Mouse (Mus musculus): ENCODE measurements around the gene Serpina3n. TPM values are rescaled to one million over a fixed set of nuclear protein-coding genes. Genes with fewer than 3 reads are reported as not detected.

The Serpina3n gene
- polyA plus RNA-seq, 1 experiment from 2014 or later = not detected

DNA sequence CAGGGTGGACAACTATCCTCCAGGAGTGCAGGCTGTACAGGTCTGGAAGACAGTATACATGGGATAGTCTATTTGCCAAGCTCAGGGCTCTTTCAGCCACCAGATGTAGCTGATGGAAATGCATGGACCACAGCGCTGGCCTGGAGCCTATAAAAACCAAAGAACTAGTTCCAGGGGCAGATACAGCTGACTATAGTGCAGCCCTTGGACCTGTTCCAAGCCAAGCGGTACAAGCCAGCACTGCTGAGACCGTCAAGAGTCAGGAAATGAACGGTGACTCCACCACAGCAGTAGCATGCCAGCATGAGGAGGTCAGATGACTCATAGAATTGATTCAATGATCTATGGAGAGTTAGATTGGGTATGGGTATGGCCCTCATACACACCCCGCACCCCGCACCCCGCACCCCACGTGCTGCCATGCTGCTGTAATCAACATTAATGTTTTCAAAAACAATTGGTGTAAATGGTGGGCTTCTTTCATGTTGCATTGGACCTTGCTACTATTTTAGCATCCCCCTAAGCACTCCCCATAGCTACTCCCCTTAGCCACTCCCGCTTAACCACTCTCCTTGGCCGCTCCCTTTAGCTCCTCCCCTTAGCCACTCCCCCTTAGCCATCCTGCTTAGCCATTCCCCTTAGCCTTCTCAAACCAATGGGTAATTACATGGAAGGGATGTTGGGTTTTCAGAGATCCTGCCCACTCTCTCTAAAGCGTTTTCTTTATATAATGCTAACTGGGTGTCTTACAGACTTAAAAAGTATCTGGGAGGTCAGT, 16.3 kb downstream of the Serpina3n start:
- Histone ChIP-seq H3K36me3 (ENCODE audit: control insufficient read depth, insufficient read depth, low read length) (no peaks in the 10 kb centered on the region), H3K4me1 (ENCODE audit: control insufficient read depth, insufficient read depth, low read length) (no peaks in the 10 kb centered on the region), H3K4me3 (ENCODE audit: low read depth, low read length) (no peak overlapping the region), H3K27me3 (ENCODE audit: control insufficient read depth, insufficient read depth, low read length) (peaks cover 14% of the 10 kb centered on the region), H3K27ac (ENCODE audit: low read depth, low read length) (no peak overlapping the region), H3K9ac (ENCODE audit: low read depth, low read length) (no peak overlapping the region), H3K4me2 (no peak overlapping the region), H3K9me3 (replicated peaks; ENCODE audit: control insufficient read depth, low read length) (no peaks in the 10 kb centered on the region)
- ATAC-seq (replicated peaks; ENCODE audit: insufficient number of reproducible peaks, low FRiP score, low TSS enrichment) = peak; percentile 60; the same call in 1 of the 2 replicates
- WGBS (ENCODE audit: insufficient replicate concordance) = 71% methylated on average over 11 of the region's 11 CpGs

DNA sequence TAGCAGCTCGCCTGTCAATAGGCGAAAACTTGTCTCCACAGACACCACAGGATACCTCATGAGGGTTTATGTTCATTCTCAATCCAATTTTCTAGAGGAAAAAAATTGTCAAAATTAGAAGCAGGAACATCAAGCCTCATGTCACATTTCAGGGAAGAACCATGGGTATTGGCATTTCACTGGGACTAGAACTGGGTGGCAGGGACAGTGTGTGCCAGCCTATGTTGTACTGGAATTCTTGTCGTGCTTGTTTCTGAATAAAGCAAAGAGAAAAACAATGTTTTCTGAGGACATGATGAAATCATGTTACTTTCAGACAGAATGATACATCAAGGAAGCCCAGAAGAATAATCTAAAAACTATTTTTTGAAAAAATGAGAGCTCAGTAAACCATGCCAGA, 19.1 kb downstream of the Serpina3n start:
- no peaks in the 10 kb centered on the region for H3K9me3 ChIP-seq (replicated peaks; ENCODE audit: control insufficient read depth, low read length)
- H3K36me3 ChIP-seq (ENCODE audit: control insufficient read depth, insufficient read depth, low read length) = no peaks in the 10 kb centered on the region
- peaks cover 13% of the 10 kb centered on the region for H3K27me3 ChIP-seq (ENCODE audit: control insufficient read depth, insufficient read depth, low read length)
- no peak overlapping the region for H3K4me3 ChIP-seq (ENCODE audit: low read depth, low read length)
- ATAC-seq (replicated peaks; ENCODE audit: insufficient number of reproducible peaks, low FRiP score, low TSS enrichment) = no peak
- no peaks in the 10 kb centered on the region for H3K4me1 ChIP-seq (ENCODE audit: control insufficient read depth, insufficient read depth, low read length)
- H3K9ac ChIP-seq (ENCODE audit: low read depth, low read length) = no peak overlapping the region
- no peak overlapping the region for H3K4me2 ChIP-seq
- no peak overlapping the region for H3K27ac ChIP-seq (ENCODE audit: low read depth, low read length)
- 73% methylated on average over 3 of the region's 3 CpGs for WGBS (ENCODE audit: insufficient replicate concordance)

DNA sequence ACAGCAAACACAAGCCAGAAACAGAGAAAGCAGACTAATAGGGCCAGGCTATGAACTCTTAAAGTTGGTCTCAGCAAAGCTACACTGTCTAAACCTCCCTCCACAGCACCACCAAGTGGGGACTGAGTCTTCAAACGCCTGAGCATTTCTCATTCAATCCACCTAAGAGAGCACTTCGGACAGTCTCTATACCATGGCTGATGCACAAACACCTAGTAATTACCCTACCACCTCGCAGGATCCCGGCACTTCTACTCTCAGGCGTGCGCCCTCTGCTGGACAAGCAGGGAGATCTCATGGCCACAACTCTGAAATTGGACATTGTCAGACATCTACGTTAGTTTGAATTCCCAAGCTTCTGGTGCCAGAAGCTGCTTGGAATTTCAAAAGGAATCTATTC, 20.4 kb downstream of the Serpina3n start:
- Histone ChIP-seq H3K27ac (ENCODE audit: low read depth, low read length) (no peak overlapping the region), H3K9ac (ENCODE audit: low read depth, low read length) (no peak overlapping the region), H3K9me3 (replicated peaks; ENCODE audit: control insufficient read depth, low read length) (no peaks in the 10 kb centered on the region), H3K4me3 (ENCODE audit: low read depth, low read length) (no peak overlapping the region), H3K4me2 (no peak overlapping the region), H3K27me3 (ENCODE audit: control insufficient read depth, insufficient read depth, low read length) (peaks cover 8% of the 10 kb centered on the region), H3K4me1 (ENCODE audit: control insufficient read depth, insufficient read depth, low read length) (no peaks in the 10 kb centered on the region), H3K36me3 (ENCODE audit: control insufficient read depth, insufficient read depth, low read length) (no peaks in the 10 kb centered on the region)
- 6% methylated on average over 7 of the region's 7 CpGs for WGBS (ENCODE audit: insufficient replicate concordance)
- no peak for ATAC-seq (replicated peaks; ENCODE audit: insufficient number of reproducible peaks, low FRiP score, low TSS enrichment)

DNA sequence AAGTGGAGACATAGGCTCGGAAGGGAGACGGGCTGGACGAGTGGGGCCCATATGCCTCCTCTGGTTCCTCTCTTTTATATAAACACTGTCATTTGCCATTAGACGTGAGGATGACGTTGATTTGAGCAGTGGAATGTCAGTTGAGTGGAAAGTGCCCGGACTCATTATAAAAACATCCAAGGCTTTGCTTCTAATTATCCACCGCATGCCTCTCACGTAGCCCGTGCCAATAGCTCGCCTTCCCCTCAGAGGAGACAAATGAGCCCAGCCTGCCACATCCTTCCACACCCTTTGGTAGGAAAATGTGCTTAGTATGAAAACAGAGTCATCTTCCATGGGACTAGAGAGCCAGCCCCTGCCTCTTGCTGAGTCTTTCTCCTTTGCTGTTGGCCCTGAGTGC, 24.8 kb downstream of the Serpina3n start:
- Histone ChIP-seq H3K4me2 (no peak overlapping the region), H3K4me3 (ENCODE audit: low read depth, low read length) (no peak overlapping the region), H3K36me3 (ENCODE audit: control insufficient read depth, insufficient read depth, low read length) (no peaks in the 10 kb centered on the region), H3K27ac (ENCODE audit: low read depth, low read length) (no peak overlapping the region), H3K9ac (ENCODE audit: low read depth, low read length) (no peak overlapping the region), H3K9me3 (replicated peaks; ENCODE audit: control insufficient read depth, low read length) (no peaks in the 10 kb centered on the region), H3K27me3 (ENCODE audit: control insufficient read depth, insufficient read depth, low read length) (peaks cover under 1% of the 10 kb centered on the region), H3K4me1 (ENCODE audit: control insufficient read depth, insufficient read depth, low read length) (no peaks in the 10 kb centered on the region)
- no peak for ATAC-seq (replicated peaks; ENCODE audit: insufficient number of reproducible peaks, low FRiP score, low TSS enrichment)
- 74% methylated on average over 10 of the region's 10 CpGs for WGBS (ENCODE audit: insufficient replicate concordance)

DNA sequence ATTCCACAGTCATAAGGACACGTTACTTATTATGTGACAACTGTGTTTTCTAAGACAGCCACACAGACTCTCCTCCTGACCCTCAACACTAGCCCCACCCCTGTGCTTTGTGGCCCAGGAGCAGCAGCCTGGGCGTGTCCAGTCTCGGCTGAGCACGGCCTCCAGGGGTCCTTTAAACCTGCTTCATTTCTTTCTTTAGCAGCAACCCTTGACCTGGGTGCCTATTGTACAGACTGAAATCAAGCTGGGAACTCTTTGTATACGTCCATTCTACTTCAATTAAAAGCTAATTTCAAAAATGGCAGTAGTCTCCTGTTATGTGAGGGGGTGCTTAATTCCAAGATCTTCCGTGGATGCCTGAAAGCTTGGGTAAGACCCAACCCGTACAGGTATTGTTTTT, 26.7 kb downstream of the Serpina3n start:
- no peaks in the 10 kb centered on the region for H3K9me3 ChIP-seq (replicated peaks; ENCODE audit: control insufficient read depth, low read length)
- no peak overlapping the region for H3K4me2 ChIP-seq
- no peak overlapping the region for H3K27ac ChIP-seq (ENCODE audit: low read depth, low read length)
- no peaks in the 10 kb centered on the region; the same call in 1 of the 2 replicates for H3K27me3 ChIP-seq (ENCODE audit: control insufficient read depth, insufficient read depth, low read length)
- 56% methylated on average over 7 of the region's 7 CpGs for WGBS (ENCODE audit: insufficient replicate concordance)
- ATAC-seq (replicated peaks; ENCODE audit: insufficient number of reproducible peaks, low FRiP score, low TSS enrichment) = no peak
- H3K4me1 ChIP-seq (ENCODE audit: control insufficient read depth, insufficient read depth, low read length) = no peaks in the 10 kb centered on the region
- no peak overlapping the region for H3K9ac ChIP-seq (ENCODE audit: low read depth, low read length)
- no peak overlapping the region for H3K4me3 ChIP-seq (ENCODE audit: low read depth, low read length)
- no peaks in the 10 kb centered on the region for H3K36me3 ChIP-seq (ENCODE audit: control insufficient read depth, insufficient read depth, low read length)

DNA sequence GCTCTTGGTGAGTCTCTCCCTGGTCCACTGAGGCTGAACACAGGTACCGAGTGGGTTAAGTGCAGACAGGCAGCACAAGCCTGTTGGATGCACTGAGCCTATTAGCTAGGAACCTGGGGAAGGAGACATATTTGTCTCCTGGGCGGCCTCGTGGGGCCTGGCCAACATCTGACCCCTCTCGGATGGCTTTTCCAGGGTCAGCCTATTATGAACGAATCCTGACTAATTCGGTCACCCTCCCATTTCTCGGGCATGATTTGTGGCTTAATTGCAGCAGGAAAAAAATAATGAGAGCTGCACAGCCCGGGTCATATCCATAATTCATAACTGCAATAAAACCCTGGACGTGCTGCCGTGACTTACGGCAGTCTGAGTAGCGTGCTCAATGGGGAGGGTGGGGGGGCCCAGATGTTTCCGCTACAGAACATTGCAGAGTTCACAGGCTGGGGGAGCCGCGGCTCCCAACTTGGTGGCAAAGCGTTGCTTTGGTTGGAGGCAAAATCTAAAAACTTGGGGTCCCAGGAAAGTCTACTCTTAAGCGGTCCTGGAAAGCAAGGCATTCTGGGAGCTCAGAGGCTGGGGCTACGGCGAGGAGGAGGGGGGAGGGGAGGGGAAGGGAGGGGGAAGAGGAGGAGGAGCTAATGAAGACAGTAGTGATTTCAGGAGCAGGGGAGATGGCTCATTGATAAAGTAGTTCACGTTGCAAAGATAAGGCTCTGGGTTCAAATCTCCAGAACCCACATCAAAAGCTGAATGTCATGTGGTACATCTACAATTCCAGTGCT, 27.6 kb downstream of the Serpina3n start:
- Histone ChIP-seq H3K27me3 (ENCODE audit: control insufficient read depth, insufficient read depth, low read length) (peaks cover 4% of the 10 kb centered on the region; the same call in 1 of the 2 replicates), H3K4me2 (no peak overlapping the region), H3K27ac (ENCODE audit: low read depth, low read length) (no peak overlapping the region), H3K9me3 (replicated peaks; ENCODE audit: control insufficient read depth, low read length) (no peaks in the 10 kb centered on the region), H3K36me3 (ENCODE audit: control insufficient read depth, insufficient read depth, low read length) (no peaks in the 10 kb centered on the region), H3K9ac (ENCODE audit: low read depth, low read length) (no peak overlapping the region), H3K4me3 (ENCODE audit: low read depth, low read length) (no peak overlapping the region), H3K4me1 (ENCODE audit: control insufficient read depth, insufficient read depth, low read length) (no peaks in the 10 kb centered on the region)
- WGBS (ENCODE audit: insufficient replicate concordance) = 79% methylated on average over 20 of the region's 20 CpGs
- ATAC-seq (replicated peaks; ENCODE audit: insufficient number of reproducible peaks, low FRiP score, low TSS enrichment) = no peak

DNA sequence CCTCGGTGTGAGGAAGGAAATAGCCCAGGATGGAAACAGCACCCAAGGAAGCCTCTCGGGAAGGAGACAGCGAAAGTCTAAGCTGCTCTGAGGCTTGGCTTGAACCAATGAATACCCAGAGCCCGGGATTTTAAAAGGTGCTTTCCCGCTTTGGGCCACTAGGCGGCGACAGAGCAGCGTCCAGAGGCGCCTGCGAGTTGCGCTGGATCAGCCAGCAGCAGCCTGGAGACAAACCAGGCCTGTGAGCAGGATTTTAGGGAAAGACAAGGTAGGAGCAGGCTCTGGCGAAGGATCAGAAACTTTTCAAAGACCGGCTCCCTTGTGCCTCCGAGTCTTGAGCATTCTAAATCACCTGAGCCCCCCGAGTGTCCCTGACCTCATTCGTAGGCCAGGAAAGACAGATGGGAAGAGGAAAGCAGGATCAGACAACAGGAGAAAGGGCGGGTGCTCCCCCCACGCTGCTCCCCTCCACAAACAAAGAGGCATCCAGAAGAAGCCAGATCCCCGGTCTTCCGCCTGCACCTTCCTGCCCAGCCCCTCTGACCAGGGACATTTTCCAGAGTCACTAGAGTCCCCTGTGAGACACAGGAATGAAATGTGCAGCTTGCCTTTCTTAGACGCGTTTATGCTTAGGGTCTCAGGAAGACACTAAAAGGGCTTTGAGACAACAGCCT, 33.7 kb downstream of the Serpina3n start:
- no peaks in the 10 kb centered on the region for H3K36me3 ChIP-seq (ENCODE audit: control insufficient read depth, insufficient read depth, low read length)
- no peak overlapping the region for H3K27ac ChIP-seq (ENCODE audit: low read depth, low read length)
- peaks cover 8% of the 10 kb centered on the region; the same call in 1 of the 2 replicates for H3K27me3 ChIP-seq (ENCODE audit: control insufficient read depth, insufficient read depth, low read length)
- ATAC-seq (replicated peaks; ENCODE audit: insufficient number of reproducible peaks, low FRiP score, low TSS enrichment) = no peak; the same call in 1 of the 2 replicates
- H3K4me2 ChIP-seq = peak overlapping the region; percentile 32
- H3K4me3 ChIP-seq (ENCODE audit: low read depth, low read length) = no peak overlapping the region
- H3K9me3 ChIP-seq (replicated peaks; ENCODE audit: control insufficient read depth, low read length) = no peaks in the 10 kb centered on the region
- H3K9ac ChIP-seq (ENCODE audit: low read depth, low read length) = peak overlapping the region; percentile 52
- no peaks in the 10 kb centered on the region for H3K4me1 ChIP-seq (ENCODE audit: control insufficient read depth, insufficient read depth, low read length)
- WGBS (ENCODE audit: insufficient replicate concordance) = 7% methylated on average over 22 of the region's 22 CpGs

DNA sequence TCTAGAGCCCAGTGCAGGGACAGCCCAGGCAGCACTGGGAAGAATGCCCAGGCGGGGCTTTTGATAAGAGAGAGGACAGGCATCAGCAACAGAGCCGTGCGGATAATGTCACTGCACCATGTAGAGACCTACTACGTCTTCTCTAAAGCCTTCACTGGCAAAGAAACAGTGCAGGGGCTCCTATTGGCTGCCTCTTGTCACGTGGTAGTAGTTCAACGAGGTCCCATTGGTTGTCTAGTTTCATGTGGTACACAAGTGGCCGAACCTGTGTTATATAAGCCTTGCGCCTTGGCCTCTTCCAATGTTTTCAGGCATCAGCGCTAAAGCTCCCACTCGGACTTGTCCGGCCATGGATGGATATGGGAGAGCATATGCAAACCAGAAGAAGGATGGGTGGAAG, 37.2 kb downstream of the Serpina3n start:
- no peak overlapping the region for H3K9ac ChIP-seq (ENCODE audit: low read depth, low read length)
- H3K9me3 ChIP-seq (replicated peaks; ENCODE audit: control insufficient read depth, low read length) = no peaks in the 10 kb centered on the region
- 72% methylated on average over 11 of the region's 11 CpGs for WGBS (ENCODE audit: insufficient replicate concordance)
- no peak overlapping the region for H3K4me3 ChIP-seq (ENCODE audit: low read depth, low read length)
- H3K36me3 ChIP-seq (ENCODE audit: control insufficient read depth, insufficient read depth, low read length) = no peaks in the 10 kb centered on the region
- ATAC-seq (replicated peaks; ENCODE audit: insufficient number of reproducible peaks, low FRiP score, low TSS enrichment) = no peak
- H3K27me3 ChIP-seq (ENCODE audit: control insufficient read depth, insufficient read depth, low read length) = peaks cover 4% of the 10 kb centered on the region; the same call in 1 of the 2 replicates
- H3K4me1 ChIP-seq (ENCODE audit: control insufficient read depth, insufficient read depth, low read length) = no peaks in the 10 kb centered on the region
- no peak overlapping the region for H3K27ac ChIP-seq (ENCODE audit: low read depth, low read length)
- H3K4me2 ChIP-seq = no peak overlapping the region
